Mouse (Mus musculus) midbrain, embryonic 16.5 days (tissue): ENCODE results near the gene Ngdn. TPM values are rescaled to one million over a fixed set of nuclear protein-coding genes. Genes with fewer than 3 reads are reported as not detected.
"Not testable (repeated sequence)": the region's sequence is repeated elsewhere in the genome, so short reads cannot be mapped to it uniquely, and the experiment has no call there.

Source experiments
- ATAC-seq: fragments of 200-750 bp; cut with Nextera tagmentation; 2 replicates; pipeline ENCODE4 v1.8.0; 2017; ENCODE audit warnings: moderate TSS enrichment
- H3K27ac ChIP-seq: fragments of 300-500 bp; sonication (generic); 2 replicates; pipeline ENCODE4 v1.5.1; 2014; ENCODE audit warnings: mild to moderate bottlenecking, low read length, mixed read lengths
- H3K27me3 ChIP-seq: fragments of 300-500 bp; sonication (generic); 2 replicates; pipeline ENCODE4 v1.6.1; 2014; ENCODE audit warnings: low read depth, low read length, mixed read lengths; ENCODE audit not compliant: control insufficient read depth, insufficient read depth
- H3K36me3 ChIP-seq: fragments of 300-500 bp; sonication (generic); 2 replicates; pipeline ENCODE4 v1.6.1; 2014; ENCODE audit warnings: mild to moderate bottlenecking, low read length, moderate library complexity, mixed read lengths; ENCODE audit not compliant: control insufficient read depth, insufficient read depth
- H3K4me1 ChIP-seq: fragments of 300-500 bp; sonication (generic); 2 replicates; pipeline ENCODE4 v1.6.1; 2014; ENCODE audit warnings: mild to moderate bottlenecking, low read length, mixed read lengths; ENCODE audit not compliant: control insufficient read depth, insufficient read depth
- H3K4me2 ChIP-seq: fragments of 300-500 bp; sonication (generic); 2 replicates; pipeline ENCODE4 v1.6.1; 2014; ENCODE audit warnings: mild to moderate bottlenecking, low read length, mixed read lengths
- H3K4me3 ChIP-seq: fragments of 300-500 bp; sonication (generic); 2 replicates; pipeline ENCODE4 v1.5.1; 2014; ENCODE audit warnings: low read depth, mild to moderate bottlenecking, low read length, moderate library complexity, mixed read lengths
- H3K9ac ChIP-seq: fragments of 300-500 bp; sonication (generic); 2 replicates; pipeline ENCODE4 v1.6.1; 2014; ENCODE audit warnings: low read depth, low read length, mixed read lengths
- H3K9me3 ChIP-seq: fragments of 300-500 bp; sonication (generic); replicated peaks from 2 replicates; pipeline ENCODE4 v1.6.1; 2014; ENCODE audit warnings: mild to moderate bottlenecking, low read length, mixed read lengths; ENCODE audit not compliant: control insufficient read depth, poor library complexity, severe bottlenecking
- WGBS: fragments of 180-500 bp; shearing (Covaris S2); extraction: QIAGEN DNeasy Blood & Tissue Kit; methylation state at CpG from one replicate; pipeline ENCODE4 v1.1.7; 2014; 5-methylcytosine and 5-hydroxymethylcytosine counted together
- polyA plus RNA-seq: library from polyadenylated mRNA; unstranded; fragments of >200 nt; fragmentation: Nextera tagmentation; extraction: Ambion mirVana; gene quantifications from 2 replicates; pipeline ENCODE4 v1.2.1, GENCODE M21; 2015

The Ngdn gene
- polyA plus RNA-seq, 1 experiment from 2014 or later: 44.8 TPM

- H3K27ac ChIP-seq: peak overlapping the region; percentile 93
- peak overlapping the region; percentile 16; the same call in 1 of the 2 replicates for H3K9ac ChIP-seq
- no peaks in the 10 kb centered on the region for H3K36me3 ChIP-seq
- no peak overlapping the region for H3K4me3 ChIP-seq
- peaks cover 34% of the 10 kb centered on the region for H3K4me1 ChIP-seq
- 9% methylated on average over 14 of the region's 14 CpGs for WGBS
- peak; percentile 87 for ATAC-seq
- H3K4me2 ChIP-seq: peak overlapping the region; percentile 1; the same call in 1 of the 2 replicates
- no peaks in the 10 kb centered on the region for H3K27me3 ChIP-seq
- no peaks in the 10 kb centered on the region for H3K9me3 ChIP-seq
Measured at GRCm38 (mm10) chr14:54995457-54996138, 19.7 kb upstream of the Ngdn start.

- Histone ChIP-seq H3K9ac (no peak overlapping the region), H3K27me3 (no peaks in the 10 kb centered on the region), H3K4me3 (no peak overlapping the region), H3K9me3 (no peaks in the 10 kb centered on the region), H3K4me2 (no peak overlapping the region), H3K36me3 (no peaks in the 10 kb centered on the region), H3K4me1 (peaks cover 34% of the 10 kb centered on the region), H3K27ac (peak overlapping the region; percentile 93)
- no peak for ATAC-seq
- WGBS: 36% methylated on average over 9 of the region's 9 CpGs
Measured at GRCm38 (mm10) chr14:54996793-54997192, 18.5 kb upstream of the Ngdn start.

- WGBS: 32% methylated on average over 4 of the region's 4 CpGs
- H3K9ac ChIP-seq: no peak overlapping the region
- no peak overlapping the region for H3K4me3 ChIP-seq
- peaks cover 34% of the 10 kb centered on the region for H3K4me1 ChIP-seq
- H3K4me2 ChIP-seq: no peak overlapping the region
- no peak for ATAC-seq
- H3K27ac ChIP-seq: 0 out of 2 replicates have a peak overlapping the region, but pooled peaks have one; percentile 3
- H3K27me3 ChIP-seq: no peaks in the 10 kb centered on the region
- H3K9me3 ChIP-seq: no peaks in the 10 kb centered on the region
- H3K36me3 ChIP-seq: no peaks in the 10 kb centered on the region
Measured at GRCm38 (mm10) chr14:54997297-54997696, 18.0 kb upstream of the Ngdn start.

- no peak for ATAC-seq
- no peak overlapping the region for H3K4me2 ChIP-seq
Measured at GRCm38 (mm10) chr14:54998680-54999079, 16.6 kb upstream of the Ngdn start.

GRCm38 (mm10) chr14:54999868-55000267 is 15.4 kb upstream of the Ngdn start:
- H3K4me3 ChIP-seq, H3K27ac ChIP-seq, H3K9ac ChIP-seq, ATAC-seq, H3K36me3 ChIP-seq, H3K9me3 ChIP-seq, H3K27me3 ChIP-seq, H3K4me2 ChIP-seq: not testable (repeated sequence)
- WGBS: 82% methylated on average over 5 of the region's 5 CpGs
- peaks cover 22% of the 10 kb centered on the region for H3K4me1 ChIP-seq

More at GRCm38 (mm10) chr14:54998680-54999079, 16.6 kb upstream of the Ngdn start:
- Histone ChIP-seq H3K9ac (no peak overlapping the region), H3K9me3 (no peaks in the 10 kb centered on the region), H3K27me3 (no peaks in the 10 kb centered on the region), H3K36me3 (no peaks in the 10 kb centered on the region), H3K4me1 (peaks cover 34% of the 10 kb centered on the region), H3K4me3 (no peak overlapping the region), H3K27ac (no peak overlapping the region)

GRCm38 (mm10) chr14:55000814-55001213 is 14.4 kb upstream of the Ngdn start:
- peaks cover 13% of the 10 kb centered on the region for H3K4me1 ChIP-seq
- 83% methylated on average over 6 of the region's 6 CpGs for WGBS

GRCm38 (mm10) chr14:55001446-55001845 is 13.8 kb upstream of the Ngdn start:
- H3K4me1 ChIP-seq: peaks cover 7% of the 10 kb centered on the region; the same call in 1 of the 2 replicates
- H3K9ac ChIP-seq: no peak overlapping the region
- no peaks in the 10 kb centered on the region for H3K27me3 ChIP-seq
- H3K36me3 ChIP-seq: no peaks in the 10 kb centered on the region
- 100% methylated on average over 2 of the region's 2 CpGs for WGBS
- H3K4me3 ChIP-seq: no peak overlapping the region
- ATAC-seq: no peak
- H3K27ac ChIP-seq: no peak overlapping the region
- no peak overlapping the region for H3K4me2 ChIP-seq
- no peaks in the 10 kb centered on the region for H3K9me3 ChIP-seq

More at GRCm38 (mm10) chr14:55000814-55001213, 14.4 kb upstream of the Ngdn start:
- no peak for ATAC-seq
- Histone ChIP-seq H3K4me3 (no peak overlapping the region), H3K27me3 (no peaks in the 10 kb centered on the region), H3K36me3 (no peaks in the 10 kb centered on the region), H3K4me2 (no peak overlapping the region), H3K27ac (no peak overlapping the region), H3K9ac (no peak overlapping the region), H3K9me3 (no peaks in the 10 kb centered on the region)

GRCm38 (mm10) chr14:55001938-55002686 is 13.1 kb upstream of the Ngdn start:
- no peak overlapping the region for H3K4me3 ChIP-seq
- no peak overlapping the region for H3K9ac ChIP-seq
- 52% methylated on average over 12 of the region's 12 CpGs for WGBS
- no peak overlapping the region for H3K4me2 ChIP-seq
- ATAC-seq: no peak
- H3K27ac ChIP-seq: no peak overlapping the region
- no peaks in the 10 kb centered on the region for H3K4me1 ChIP-seq
- no peaks in the 10 kb centered on the region for H3K9me3 ChIP-seq
- H3K36me3 ChIP-seq: no peaks in the 10 kb centered on the region
- no peaks in the 10 kb centered on the region for H3K27me3 ChIP-seq

GRCm38 (mm10) chr14:55002687-55003120 is 12.6 kb upstream of the Ngdn start:
- H3K9me3 ChIP-seq: no peaks in the 10 kb centered on the region
- H3K9ac ChIP-seq: no peak overlapping the region
- no peaks in the 10 kb centered on the region for H3K4me1 ChIP-seq
- no peak overlapping the region for H3K27ac ChIP-seq
- no peaks in the 10 kb centered on the region for H3K36me3 ChIP-seq
- no peaks in the 10 kb centered on the region for H3K27me3 ChIP-seq
- no peak for ATAC-seq
- 66% methylated on average over 7 of the region's 7 CpGs for WGBS
- H3K4me2 ChIP-seq: no peak overlapping the region
- H3K4me3 ChIP-seq: no peak overlapping the region
